Mouse (Mus musculus): ENCODE measurements at regions not wholly inside any gene's neighbourhood (a gene's known extent, or its start where the extent isn't known, plus 50 kb on each side); places are given as distances from the start of the nearest gene placed in this dataset.

GRCm38 (mm10) chr12:35607652-35608051 lies 72.8 kb upstream of the Ahr start:
- Histone ChIP-seq H3K4me2 (replicated peaks) (no peak overlapping the region), H3K27ac (no peak overlapping the region), H3K9ac (no peak overlapping the region), H3K4me3 (no peak overlapping the region), H3K9me3 (no peaks in the 10 kb centered on the region), H3K36me3 (no peaks in the 10 kb centered on the region), H3K4me1 (no peaks in the 10 kb centered on the region), H3K27me3 (no peaks in the 10 kb centered on the region)
- WGBS: 88% methylated on average over 1 of the region's 1 CpGs
- ATAC-seq (ENCODE audit: insufficient number of reproducible peaks, insufficient read depth, low FRiP score, low TSS enrichment): no peak

GRCm38 (mm10) chr12:35603742-35604141 lies 68.9 kb upstream of the Ahr start:
- Histone ChIP-seq H3K27ac (no peak overlapping the region), H3K4me3 (no peak overlapping the region), H3K27me3 (no peaks in the 10 kb centered on the region), H3K4me2 (replicated peaks) (no peak overlapping the region), H3K4me1 (no peaks in the 10 kb centered on the region), H3K9me3 (no peaks in the 10 kb centered on the region), H3K36me3 (no peaks in the 10 kb centered on the region), H3K9ac (no peak overlapping the region)
- ATAC-seq (ENCODE audit: insufficient number of reproducible peaks, insufficient read depth, low FRiP score, low TSS enrichment): no peak
- 85% methylated on average over 1 of the region's 1 CpGs for WGBS

- no peaks in the 10 kb centered on the region for H3K36me3 ChIP-seq
- no peak for ATAC-seq (ENCODE audit: insufficient number of reproducible peaks, insufficient read depth, low FRiP score, low TSS enrichment)
- no peak overlapping the region for H3K9ac ChIP-seq
- no peaks in the 10 kb centered on the region for H3K9me3 ChIP-seq
- 92% methylated on average over 3 of the region's 3 CpGs for WGBS
- H3K4me1 ChIP-seq: no peaks in the 10 kb centered on the region
- no peak overlapping the region for H3K27ac ChIP-seq
- H3K27me3 ChIP-seq: no peaks in the 10 kb centered on the region
- H3K4me2 ChIP-seq (replicated peaks): no peak overlapping the region
- H3K4me3 ChIP-seq: no peak overlapping the region
These were observed 67.8 kb upstream of the Ahr start for GRCm38 (mm10) chr12:35602589-35602988.

GRCm38 (mm10) chr12:35598298-35598697 lies 63.5 kb upstream of the Ahr start:
- Histone ChIP-seq H3K9ac (no peak overlapping the region), H3K4me1 (no peaks in the 10 kb centered on the region), H3K36me3 (no peaks in the 10 kb centered on the region), H3K4me2 (replicated peaks) (no peak overlapping the region), H3K27me3 (no peaks in the 10 kb centered on the region), H3K27ac (no peak overlapping the region), H3K9me3 (no peaks in the 10 kb centered on the region), H3K4me3 (no peak overlapping the region)
- ATAC-seq (ENCODE audit: insufficient number of reproducible peaks, insufficient read depth, low FRiP score, low TSS enrichment): no peak
- WGBS: 87% methylated on average over 9 of the region's 9 CpGs

- no peak overlapping the region for H3K27ac ChIP-seq
- no peak overlapping the region for H3K4me3 ChIP-seq
- H3K9ac ChIP-seq: no peak overlapping the region
- no peaks in the 10 kb centered on the region for H3K4me1 ChIP-seq
- ATAC-seq (ENCODE audit: insufficient number of reproducible peaks, insufficient read depth, low FRiP score, low TSS enrichment): 0 out of 2 replicates have a peak, but pooled peaks have one; percentile 56
- H3K36me3 ChIP-seq: no peaks in the 10 kb centered on the region
- no peaks in the 10 kb centered on the region for H3K9me3 ChIP-seq
- 92% methylated on average over 3 of the region's 3 CpGs for WGBS
- no peaks in the 10 kb centered on the region for H3K27me3 ChIP-seq
- H3K4me2 ChIP-seq (replicated peaks): no peak overlapping the region
These were observed 58.0 kb upstream of the Ahr start for GRCm38 (mm10) chr12:35592866-35593265.
